Mouse (Mus musculus): ENCODE results near the gene Hgd. TPM values are rescaled to one million over a fixed set of nuclear protein-coding genes. Genes with fewer than 3 reads are reported as not detected.

Gene Hgd
- polyA plus RNA-seq, 1 experiment from 2014 or later = 0.43 TPM

GRCm38 (mm10) chr16:37562414-37562813 is 17.5 kb upstream of the Hgd start:
- Histone ChIP-seq H3K27ac (ENCODE audit: poor library complexity, severe bottlenecking) (no peak overlapping the region), H3K9me3 (replicated peaks) (peaks cover 4% of the 10 kb centered on the region), H3K4me2 (no peak overlapping the region), H3K9ac (no peak overlapping the region), H3K27me3 (replicated peaks) (no peaks in the 10 kb centered on the region), H3K36me3 (peaks cover 32% of the 10 kb centered on the region), H3K4me3 (no peak overlapping the region), H3K4me1 (replicated peaks) (peaks cover 21% of the 10 kb centered on the region)
- 85% methylated on average over 6 of the region's 6 CpGs for WGBS
- no peak for ATAC-seq (ENCODE audit: insufficient number of reproducible peaks, low FRiP score)

GRCm38 (mm10) chr16:37562961-37563360 is 17.0 kb upstream of the Hgd start:
- Histone ChIP-seq H3K4me3 (no peak overlapping the region), H3K9me3 (replicated peaks) (peaks cover 4% of the 10 kb centered on the region), H3K27ac (ENCODE audit: poor library complexity, severe bottlenecking) (no peak overlapping the region), H3K27me3 (replicated peaks) (no peaks in the 10 kb centered on the region), H3K4me1 (replicated peaks) (peaks cover 25% of the 10 kb centered on the region), H3K9ac (no peak overlapping the region), H3K36me3 (peaks cover 30% of the 10 kb centered on the region), H3K4me2 (no peak overlapping the region)
- WGBS = 85% methylated on average over 5 of the region's 5 CpGs
- no peak for ATAC-seq (ENCODE audit: insufficient number of reproducible peaks, low FRiP score)

- H3K4me2 ChIP-seq = no peak overlapping the region
- H3K9ac ChIP-seq = no peak overlapping the region
- peaks cover 25% of the 10 kb centered on the region for H3K4me1 ChIP-seq (replicated peaks)
- no peaks in the 10 kb centered on the region for H3K9me3 ChIP-seq (replicated peaks)
- 12% methylated on average over 1 of the region's 1 CpGs for WGBS
- no peaks in the 10 kb centered on the region for H3K27me3 ChIP-seq (replicated peaks)
- H3K36me3 ChIP-seq = peaks cover 15% of the 10 kb centered on the region
- ATAC-seq (ENCODE audit: insufficient number of reproducible peaks, low FRiP score) = no peak
- H3K4me3 ChIP-seq = no peak overlapping the region
- 0 out of 2 replicates have a peak overlapping the region, but pooled peaks have one; percentile 38 for H3K27ac ChIP-seq (ENCODE audit: poor library complexity, severe bottlenecking)
Observed at GRCm38 (mm10) chr16:37565117-37565516, 14.8 kb upstream of the Hgd start.

GRCm38 (mm10) chr16:37566107-37566506 is 13.8 kb upstream of the Hgd start:
- no peak overlapping the region for H3K4me2 ChIP-seq
- peaks cover 18% of the 10 kb centered on the region for H3K36me3 ChIP-seq
- 81% methylated on average over 6 of the region's 6 CpGs for WGBS

GRCm38 (mm10) chr16:37567113-37568050 is 12.6 kb upstream of the Hgd start:
- ATAC-seq (ENCODE audit: insufficient number of reproducible peaks, low FRiP score) = no peak
- Histone ChIP-seq H3K4me2 (no peak overlapping the region), H3K36me3 (peaks cover 29% of the 10 kb centered on the region)

More at GRCm38 (mm10) chr16:37566107-37566506, 13.8 kb upstream of the Hgd start:
- no peaks in the 10 kb centered on the region for H3K27me3 ChIP-seq (replicated peaks)
- peaks cover 25% of the 10 kb centered on the region for H3K4me1 ChIP-seq (replicated peaks)
- H3K9me3 ChIP-seq (replicated peaks) = no peaks in the 10 kb centered on the region
- H3K4me3 ChIP-seq = no peak overlapping the region
- no peak overlapping the region for H3K9ac ChIP-seq
- H3K27ac ChIP-seq (ENCODE audit: poor library complexity, severe bottlenecking) = no peak overlapping the region
- no peak for ATAC-seq (ENCODE audit: insufficient number of reproducible peaks, low FRiP score)

GRCm38 (mm10) chr16:37571554-37571953 is 8.4 kb upstream of the Hgd start:
- 81% methylated on average over 3 of the region's 3 CpGs for WGBS
- Histone ChIP-seq H3K4me2 (no peak overlapping the region), H3K9ac (no peak overlapping the region), H3K27ac (ENCODE audit: poor library complexity, severe bottlenecking) (no peak overlapping the region), H3K27me3 (replicated peaks) (no peaks in the 10 kb centered on the region), H3K36me3 (peaks cover 26% of the 10 kb centered on the region), H3K9me3 (replicated peaks) (peaks cover 8% of the 10 kb centered on the region; the same call in 1 of the 2 replicates), H3K4me3 (no peak overlapping the region), H3K4me1 (replicated peaks) (peaks cover 11% of the 10 kb centered on the region)
- no peak for ATAC-seq (ENCODE audit: insufficient number of reproducible peaks, low FRiP score)

More at GRCm38 (mm10) chr16:37567113-37568050, 12.6 kb upstream of the Hgd start:
- Histone ChIP-seq H3K27ac (ENCODE audit: poor library complexity, severe bottlenecking) (no peak overlapping the region), H3K27me3 (replicated peaks) (no peaks in the 10 kb centered on the region), H3K4me3 (no peak overlapping the region), H3K4me1 (replicated peaks) (peaks cover 25% of the 10 kb centered on the region), H3K9me3 (replicated peaks) (0 out of 2 replicates have a peak, but pooled peaks cover under 1% of the 10 kb centered on the region), H3K9ac (no peak overlapping the region)
- 73% methylated on average over 12 of the region's 12 CpGs for WGBS

- Histone ChIP-seq H3K27me3 (replicated peaks) (no peaks in the 10 kb centered on the region), H3K4me1 (replicated peaks) (peaks cover 6% of the 10 kb centered on the region), H3K36me3 (peaks cover 26% of the 10 kb centered on the region), H3K9ac (no peak overlapping the region), H3K4me3 (no peak overlapping the region), H3K4me2 (no peak overlapping the region), H3K27ac (ENCODE audit: poor library complexity, severe bottlenecking) (no peak overlapping the region), H3K9me3 (replicated peaks) (peaks cover 8% of the 10 kb centered on the region; the same call in 1 of the 2 replicates)
- 92% methylated on average over 12 of the region's 12 CpGs for WGBS
- no peak for ATAC-seq (ENCODE audit: insufficient number of reproducible peaks, low FRiP score)
Observed at GRCm38 (mm10) chr16:37572117-37572754, 7.7 kb upstream of the Hgd start.

- 85% methylated on average over 5 of the region's 5 CpGs for WGBS
- no peaks in the 10 kb centered on the region for H3K4me1 ChIP-seq (replicated peaks)
- H3K4me2 ChIP-seq = no peak overlapping the region
- ATAC-seq (ENCODE audit: insufficient number of reproducible peaks, low FRiP score) = no peak
- no peak overlapping the region for H3K27ac ChIP-seq (ENCODE audit: poor library complexity, severe bottlenecking)
- no peak overlapping the region for H3K9ac ChIP-seq
- no peak overlapping the region for H3K4me3 ChIP-seq
- H3K36me3 ChIP-seq = peaks cover 22% of the 10 kb centered on the region
- H3K9me3 ChIP-seq (replicated peaks) = peaks cover 8% of the 10 kb centered on the region; the same call in 1 of the 2 replicates
- H3K27me3 ChIP-seq (replicated peaks) = no peaks in the 10 kb centered on the region
Observed at GRCm38 (mm10) chr16:37573061-37573460, 6.9 kb upstream of the Hgd start.

- Histone ChIP-seq H3K27ac (ENCODE audit: poor library complexity, severe bottlenecking) (no peak overlapping the region), H3K27me3 (replicated peaks) (no peaks in the 10 kb centered on the region), H3K36me3 (peaks cover 22% of the 10 kb centered on the region), H3K4me1 (replicated peaks) (peaks cover 6% of the 10 kb centered on the region), H3K9me3 (replicated peaks) (peaks cover 8% of the 10 kb centered on the region; the same call in 1 of the 2 replicates), H3K4me2 (no peak overlapping the region), H3K4me3 (no peak overlapping the region), H3K9ac (no peak overlapping the region)
- ATAC-seq (ENCODE audit: insufficient number of reproducible peaks, low FRiP score) = no peak
- 60% methylated on average over 3 of the region's 3 CpGs for WGBS
Observed at GRCm38 (mm10) chr16:37575325-37575724, 4.6 kb upstream of the Hgd start.

- no peak for ATAC-seq (ENCODE audit: insufficient number of reproducible peaks, low FRiP score)
- Histone ChIP-seq H3K4me1 (replicated peaks) (peaks cover 15% of the 10 kb centered on the region), H3K4me2 (no peak overlapping the region), H3K9ac (no peak overlapping the region), H3K9me3 (replicated peaks) (no peaks in the 10 kb centered on the region), H3K27me3 (replicated peaks) (no peaks in the 10 kb centered on the region), H3K27ac (ENCODE audit: poor library complexity, severe bottlenecking) (no peak overlapping the region), H3K4me3 (no peak overlapping the region), H3K36me3 (no peaks in the 10 kb centered on the region; the same call in 1 of the 2 replicates)
- 47% methylated on average over 1 of the region's 1 CpGs for WGBS
Observed at GRCm38 (mm10) chr16:37579591-37579990, 362 bp upstream of the Hgd start.

GRCm38 (mm10) chr16:37580651-37581050 is 698 bp downstream of the Hgd start:
- Histone ChIP-seq H3K4me3 (no peak overlapping the region), H3K9ac (no peak overlapping the region), H3K27me3 (replicated peaks) (no peaks in the 10 kb centered on the region), H3K9me3 (replicated peaks) (no peaks in the 10 kb centered on the region), H3K4me2 (no peak overlapping the region), H3K36me3 (no peaks in the 10 kb centered on the region), H3K27ac (ENCODE audit: poor library complexity, severe bottlenecking) (no peak overlapping the region), H3K4me1 (replicated peaks) (peaks cover 15% of the 10 kb centered on the region)
- no peak for ATAC-seq (ENCODE audit: insufficient number of reproducible peaks, low FRiP score)
- WGBS = 69% methylated on average over 4 of the region's 4 CpGs
